Mouse (Mus musculus): Measurements from ENCODE around the gene Os9.

Os9 gene

DNA sequence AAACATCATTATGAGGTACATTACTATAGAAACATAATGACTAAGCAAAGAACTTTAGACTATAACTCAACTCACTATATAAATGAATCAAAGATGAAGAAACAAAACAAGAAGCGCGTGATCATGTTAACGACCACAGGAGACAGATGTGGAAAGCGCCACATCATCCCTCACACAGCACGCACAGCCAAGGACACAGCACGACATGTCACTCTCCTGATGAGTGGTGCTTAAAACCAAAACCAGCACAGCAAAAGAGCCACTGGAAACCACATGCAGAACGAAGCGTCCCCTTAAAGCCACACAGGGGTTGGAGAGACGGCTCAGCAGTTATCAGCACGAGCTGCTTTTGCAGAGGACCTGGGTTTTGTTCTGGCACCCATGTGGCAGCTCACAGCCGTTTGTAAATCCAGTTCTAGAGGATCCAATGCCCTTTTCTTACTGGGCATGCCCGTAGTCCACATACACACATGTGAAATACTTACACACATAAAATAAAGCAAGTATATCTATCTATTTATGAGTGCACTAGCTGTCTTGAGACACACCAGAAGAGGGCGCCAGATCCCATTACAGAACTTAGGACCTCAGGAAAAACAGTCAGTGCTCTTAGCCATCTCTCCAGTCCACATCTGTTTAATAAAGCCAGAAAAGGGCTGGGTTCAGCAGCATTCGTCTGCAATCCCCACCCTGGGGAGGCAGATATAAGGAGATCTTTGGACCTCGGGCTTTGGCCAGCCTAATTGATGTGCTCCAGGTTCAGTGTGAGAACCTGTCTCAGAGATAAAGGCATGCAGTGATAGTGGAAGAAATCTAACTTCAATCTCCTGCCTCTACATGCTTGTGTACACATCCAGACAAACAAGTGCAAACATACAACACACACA lies 9.7 kb downstream of the Os9 start:
- DNase-seq = no peak

DNA sequence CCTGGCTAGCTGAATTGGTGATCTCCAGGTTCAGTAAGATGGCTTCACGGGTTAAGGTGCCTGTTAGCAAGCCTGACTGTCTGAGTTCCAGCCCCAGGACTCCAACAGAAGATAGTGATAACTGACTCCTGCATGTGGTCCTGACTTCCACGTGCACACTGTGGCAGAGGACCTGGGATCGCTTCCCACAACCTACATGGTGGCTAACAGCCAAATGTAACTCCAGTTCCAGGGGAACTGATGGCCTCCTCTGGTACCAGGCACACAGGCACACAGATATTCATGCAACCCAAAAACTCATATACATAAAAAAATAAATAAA lies 12.7 kb downstream of the Os9 start:
- no peak for DNase-seq

DNA sequence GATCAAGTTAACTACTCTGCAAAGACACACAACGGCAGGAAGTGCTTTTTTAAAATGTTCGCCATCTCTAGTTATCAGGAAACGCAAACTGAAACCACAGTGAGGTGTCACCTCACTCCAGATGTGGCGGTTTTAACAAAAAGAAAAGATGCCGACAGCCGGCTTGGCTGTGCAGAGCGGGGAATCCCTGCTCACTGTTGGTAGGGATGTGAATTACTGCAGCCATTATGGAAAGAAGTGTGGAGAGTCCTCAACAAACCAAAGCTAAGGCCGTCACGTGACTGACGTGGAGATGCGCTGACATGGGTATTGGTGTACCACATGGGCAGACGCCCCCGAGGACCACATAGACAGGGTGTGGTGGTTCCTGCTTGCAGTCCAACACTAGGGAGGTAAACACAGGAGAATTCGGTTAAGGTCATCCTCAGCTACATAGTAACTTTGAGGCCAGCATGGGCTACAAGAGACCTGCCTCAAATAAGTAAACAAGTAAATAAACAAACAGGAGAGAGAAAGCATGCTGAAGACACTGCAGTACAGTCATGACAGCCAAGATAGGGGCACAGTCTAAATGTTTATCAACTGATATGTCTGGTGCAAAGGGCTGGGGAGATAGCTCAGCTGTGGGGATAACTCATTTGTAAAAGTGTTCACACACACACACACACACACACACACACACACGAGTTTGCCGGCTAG lies 13.2 kb downstream of the Os9 start:
- DNase-seq = no peak

DNA sequence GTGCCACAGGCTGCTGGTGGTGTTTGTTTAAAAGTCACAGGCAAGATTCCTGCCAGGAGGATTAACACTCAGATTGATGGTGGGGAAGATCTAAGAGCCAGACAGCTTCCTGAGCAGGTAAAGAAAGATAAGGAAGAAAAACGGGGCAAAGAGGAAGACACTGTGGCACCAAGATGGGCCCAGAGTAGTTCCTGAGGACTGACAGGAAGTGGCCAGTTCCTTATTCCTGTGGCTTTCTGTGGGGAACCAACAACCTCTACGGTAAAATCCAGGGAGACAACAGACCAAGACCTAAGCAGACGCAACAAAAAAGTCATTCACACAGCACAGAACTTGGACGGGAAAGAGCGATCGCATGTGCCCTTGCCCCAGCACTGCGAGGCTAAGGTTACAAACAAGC lies 17.3 kb downstream of the Os9 start:
- no peak for DNase-seq

DNA sequence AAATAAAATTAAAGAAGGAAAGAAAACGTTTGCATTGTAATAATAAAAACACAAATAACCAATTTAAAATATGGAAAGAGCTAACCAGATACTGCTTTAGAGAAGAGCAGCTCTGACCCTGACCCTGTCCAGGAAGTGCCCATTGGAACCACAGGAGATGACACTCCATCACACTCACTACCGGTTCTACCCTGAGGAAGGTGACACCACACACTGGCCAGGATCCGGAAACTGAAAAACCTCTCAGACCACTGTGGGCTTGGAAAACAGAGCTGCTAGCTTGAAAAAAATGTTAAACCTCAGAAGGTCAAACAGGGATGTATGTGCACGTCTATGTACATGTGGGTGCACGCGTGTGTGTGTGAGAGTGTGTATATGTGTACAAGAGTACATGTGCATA lies 19.8 kb downstream of the Os9 start:
- no peak for DNase-seq

DNA sequence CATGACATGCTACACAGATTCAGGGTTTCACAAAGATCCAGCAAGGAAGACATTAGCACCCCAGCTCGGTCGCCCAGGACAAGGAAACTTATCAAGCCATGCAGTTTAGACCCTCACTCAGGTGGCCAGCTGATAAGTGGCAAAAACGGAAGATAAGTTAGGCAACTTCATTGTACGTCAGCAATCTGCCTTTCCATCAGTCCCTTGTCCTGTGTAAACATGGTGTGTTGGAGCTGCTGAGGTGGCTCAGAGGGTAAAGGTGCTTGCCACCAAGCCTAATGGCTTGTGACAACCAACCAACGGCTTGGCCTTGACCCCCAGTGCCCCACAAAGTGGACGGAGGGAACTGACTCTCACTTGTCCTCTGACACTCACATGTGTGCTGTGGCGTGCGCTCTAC lies 20.5 kb downstream of the Os9 start:
- no peak for DNase-seq

DNA sequence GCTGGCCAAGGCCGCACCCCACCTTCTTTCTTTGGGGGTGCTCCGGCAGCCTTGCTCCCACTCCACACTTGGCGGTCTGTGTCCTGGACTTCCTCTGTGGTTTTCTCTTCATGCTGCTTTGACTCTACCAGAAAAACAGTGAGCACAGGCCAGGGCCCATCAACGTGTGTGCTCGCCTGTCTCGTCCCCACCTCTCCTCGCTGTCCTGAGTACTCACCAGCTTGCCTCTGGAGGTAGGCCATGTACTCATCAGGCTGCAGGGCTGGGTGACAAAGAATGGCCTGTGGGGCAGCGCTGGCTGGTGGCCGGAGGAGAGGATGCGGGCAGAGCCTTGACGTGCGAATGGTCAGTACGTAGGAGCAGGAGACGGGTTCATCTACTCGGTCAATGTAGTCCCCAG lies 21.1 kb downstream of the Os9 start:
- DNase-seq = no peak

DNA sequence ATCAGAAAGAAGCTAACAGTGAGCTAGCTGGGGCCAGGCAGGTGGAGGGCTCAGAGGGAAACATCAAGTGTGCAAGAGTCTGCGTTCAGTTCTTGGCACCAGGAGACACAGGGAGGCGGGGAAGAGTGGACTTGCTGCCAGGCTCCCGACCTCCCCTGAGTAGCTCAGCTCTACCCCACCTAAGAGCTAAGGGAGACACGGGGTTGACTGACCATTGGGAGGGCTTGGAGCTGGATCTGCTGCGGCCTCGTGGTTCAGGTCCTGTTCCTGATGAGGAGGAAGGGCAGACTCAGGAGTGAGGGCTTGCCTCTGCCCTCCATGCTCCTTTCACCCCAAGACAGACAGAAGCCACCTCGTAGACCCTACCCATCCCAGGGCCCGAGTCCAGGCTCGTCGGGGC lies 21.7 kb downstream of the Os9 start:
- no peak for DNase-seq

DNA sequence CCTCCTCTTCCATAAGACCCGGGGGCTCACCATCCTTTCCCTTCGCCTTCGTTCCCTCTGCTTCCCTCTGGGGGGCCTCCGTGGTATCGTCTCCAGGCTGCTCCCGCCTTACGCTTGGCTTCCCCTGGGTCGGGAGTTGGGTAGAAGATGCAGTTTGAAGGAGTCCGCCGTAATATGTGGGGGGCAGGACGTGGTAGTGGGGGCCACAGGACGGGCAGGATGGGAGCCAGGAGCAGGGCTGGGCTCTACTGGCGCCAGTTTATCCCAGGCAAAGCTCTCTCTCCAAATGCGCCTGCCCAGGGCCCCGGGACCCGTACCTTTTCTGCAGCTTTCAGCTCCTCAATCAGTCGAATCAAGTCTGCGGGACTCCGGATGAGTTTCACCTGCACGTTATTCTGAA lies 22.4 kb downstream of the Os9 start:
- peak; percentile 21 for DNase-seq

DNA sequence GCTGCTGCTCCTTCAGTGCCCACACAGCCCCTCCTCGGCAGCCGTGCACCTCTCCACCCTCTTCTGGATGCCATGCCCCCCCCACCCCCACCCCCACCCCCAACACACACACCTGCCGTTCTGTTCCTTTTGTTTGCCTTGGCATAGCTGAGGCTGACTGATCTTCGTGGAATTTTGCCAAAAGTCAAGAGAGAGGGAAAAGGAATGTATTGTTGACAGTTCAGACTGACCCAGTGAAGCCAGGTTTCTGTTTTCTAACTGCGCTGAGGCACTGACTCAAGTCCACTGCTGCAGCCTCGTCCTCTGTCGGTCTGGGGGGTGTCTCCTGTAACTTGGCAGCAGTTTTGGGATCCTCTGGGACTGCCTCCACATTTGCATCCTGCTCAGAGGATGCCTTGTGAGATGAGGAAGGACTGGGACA lies 26.5 kb downstream of the Os9 start:
- DNase-seq = no peak

DNA sequence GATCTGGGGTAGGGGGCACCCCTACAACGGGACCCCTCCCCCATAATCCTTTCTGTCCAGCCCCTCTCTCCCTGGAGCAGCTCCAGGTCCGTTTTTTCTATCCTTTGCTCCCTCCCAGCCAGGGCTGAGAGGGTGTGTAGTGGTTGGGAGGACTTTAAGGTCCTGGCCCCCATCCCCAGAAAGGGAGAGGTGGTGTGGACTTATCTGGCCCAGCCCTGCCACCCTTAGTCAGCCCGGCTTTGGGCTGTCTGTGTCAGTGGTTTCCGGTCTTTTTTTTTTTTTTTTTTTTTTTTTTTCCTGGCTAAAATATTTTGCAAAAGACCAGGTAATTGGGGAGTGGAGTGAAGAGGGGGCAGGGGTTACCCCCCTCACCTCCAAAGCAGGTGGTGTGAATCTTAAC lies 28.2 kb downstream of the Os9 start:
- DNase-seq = no peak

DNA sequence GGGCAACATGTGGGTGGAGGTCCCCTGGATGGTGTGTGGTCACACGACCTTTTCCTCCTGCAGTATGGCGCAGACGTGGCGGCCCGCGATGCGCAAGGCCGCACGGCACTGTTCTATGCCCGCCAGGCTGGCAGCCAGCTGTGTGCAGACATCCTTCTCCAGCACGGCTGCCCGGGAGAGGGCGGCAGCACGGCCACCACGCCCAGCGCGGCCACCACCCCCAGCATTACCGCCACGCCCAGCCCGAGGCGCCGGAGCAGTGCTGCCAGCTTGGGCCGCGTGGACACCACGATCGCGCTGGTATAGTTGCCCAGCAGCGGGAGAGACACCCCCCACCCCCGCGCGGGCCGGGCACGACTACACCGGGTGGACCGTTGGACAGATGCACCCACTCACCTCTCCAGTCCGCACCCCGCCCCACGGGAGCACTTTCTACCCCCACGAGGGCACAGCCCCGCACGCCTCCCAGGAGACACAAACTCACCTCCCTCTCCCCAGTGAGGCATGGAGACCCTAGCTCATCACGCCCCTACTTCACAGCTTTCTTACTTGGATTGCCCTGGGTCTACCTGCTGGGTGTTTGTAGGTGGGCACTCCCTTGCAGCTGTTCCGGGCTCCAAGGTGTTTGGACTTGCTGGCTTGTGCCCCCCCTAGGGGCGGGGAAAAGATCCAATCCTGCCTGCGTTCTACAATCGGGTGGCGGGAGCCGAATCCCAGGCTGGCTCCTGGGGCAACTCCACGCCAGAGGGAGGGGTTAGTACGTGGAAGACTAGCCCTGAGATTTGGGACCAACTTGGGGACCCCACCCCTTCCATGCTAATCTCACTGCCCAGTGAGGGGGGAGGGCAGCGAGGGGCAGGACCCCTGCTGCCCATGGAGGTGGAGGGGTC lies 29.2 kb downstream of the Os9 start:
- DNase-seq = no peak

DNA sequence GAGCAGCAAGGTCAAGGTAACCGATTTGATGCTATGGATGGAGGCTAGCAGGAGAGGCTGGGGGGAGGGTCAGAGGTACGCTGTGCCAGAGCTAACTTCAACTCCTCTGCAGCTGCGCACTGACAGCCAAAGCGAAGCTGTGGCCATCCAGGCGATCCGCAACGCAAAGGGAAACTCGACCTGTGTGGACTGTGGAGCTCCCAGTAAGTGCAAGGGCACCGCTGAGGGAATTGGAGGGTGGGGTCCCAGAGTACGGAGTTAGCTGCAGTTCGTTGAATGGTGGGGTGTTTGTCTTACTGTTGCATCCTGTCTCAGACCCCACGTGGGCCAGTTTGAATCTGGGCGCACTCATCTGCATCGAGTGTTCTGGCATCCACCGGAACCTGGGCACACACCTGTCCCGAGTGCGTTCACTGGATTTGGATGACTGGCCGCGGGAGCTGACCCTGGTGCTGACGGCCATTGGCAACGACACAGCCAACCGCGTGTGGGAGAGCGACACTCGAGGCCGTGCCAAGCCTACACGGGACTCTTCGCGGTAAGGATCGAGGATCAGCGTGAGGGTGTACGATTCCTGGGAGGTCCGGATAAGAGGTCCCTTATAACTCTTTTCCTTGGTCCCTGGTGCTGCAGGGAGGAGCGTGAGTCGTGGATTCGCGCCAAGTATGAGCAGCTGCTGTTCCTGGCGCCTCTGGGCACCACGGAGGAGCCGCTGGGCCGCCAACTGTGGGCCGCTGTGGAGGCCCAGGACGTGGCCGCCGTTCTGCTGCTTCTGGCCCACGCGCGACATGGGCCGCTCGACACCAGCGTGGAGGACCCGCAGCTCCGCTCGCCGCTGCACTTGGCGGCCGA lies 30.1 kb downstream of the Os9 start:
- DNase-seq = peak; percentile 57

DNA sequence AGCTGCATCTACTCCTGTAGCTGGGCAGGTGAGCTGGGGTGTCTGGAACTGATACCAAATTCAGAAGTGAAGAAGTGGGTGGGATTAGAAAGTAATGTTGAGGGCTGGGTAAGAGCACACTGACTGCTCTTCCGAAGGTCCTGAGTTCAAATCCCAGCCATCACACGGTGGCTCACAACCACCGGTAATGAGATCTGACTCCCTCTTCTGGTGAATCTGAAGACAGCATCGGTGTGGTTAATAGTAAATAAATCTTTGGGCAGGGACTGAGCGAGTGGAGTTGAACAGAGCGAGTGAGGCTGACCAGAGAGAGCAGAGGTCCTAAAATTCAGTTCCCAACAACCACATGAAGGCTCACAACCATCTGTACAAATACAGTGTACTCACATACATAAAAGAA lies 35.3 kb downstream of the Os9 start:
- no peak for DNase-seq

DNA sequence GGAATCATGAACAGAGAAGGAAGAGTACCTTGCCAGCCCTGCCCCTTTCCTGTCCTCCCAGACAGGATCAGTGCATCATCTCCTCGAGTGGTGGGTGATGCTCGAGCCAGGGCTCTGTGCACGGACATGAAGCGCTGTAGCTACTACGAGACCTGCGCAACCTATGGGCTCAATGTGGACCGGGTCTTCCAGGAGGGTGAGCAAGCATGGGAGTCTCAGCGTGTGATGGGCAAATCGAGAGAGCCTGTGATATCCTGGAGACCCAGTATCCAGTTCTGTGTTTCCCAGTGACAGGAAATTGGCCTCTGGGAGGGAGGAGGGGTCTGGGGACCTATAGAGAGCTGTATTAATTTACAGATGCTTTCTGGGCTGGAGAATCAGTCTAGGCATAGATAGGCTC lies 35.9 kb downstream of the Os9 start:
- no peak for DNase-seq

DNA sequence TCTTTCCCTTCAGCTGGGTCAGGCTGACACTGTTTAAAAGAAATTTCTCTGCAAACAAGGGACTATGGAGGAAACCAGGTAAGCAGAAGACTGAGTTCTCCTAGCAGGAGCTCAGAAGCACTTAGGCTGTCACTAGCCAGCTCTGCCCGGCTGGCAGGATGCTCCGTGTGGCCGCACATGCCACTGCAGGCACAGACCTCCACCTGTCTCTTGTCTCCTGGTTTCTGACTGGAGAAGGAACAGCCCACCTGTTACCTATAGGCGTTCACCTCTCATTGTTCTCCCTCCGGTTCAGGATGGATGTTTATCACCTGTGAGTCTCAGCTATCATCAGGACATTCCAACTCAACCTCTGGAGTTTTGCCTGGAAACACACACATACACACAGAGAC lies 37.0 kb downstream of the Os9 start:
- no peak for DNase-seq

DNA sequence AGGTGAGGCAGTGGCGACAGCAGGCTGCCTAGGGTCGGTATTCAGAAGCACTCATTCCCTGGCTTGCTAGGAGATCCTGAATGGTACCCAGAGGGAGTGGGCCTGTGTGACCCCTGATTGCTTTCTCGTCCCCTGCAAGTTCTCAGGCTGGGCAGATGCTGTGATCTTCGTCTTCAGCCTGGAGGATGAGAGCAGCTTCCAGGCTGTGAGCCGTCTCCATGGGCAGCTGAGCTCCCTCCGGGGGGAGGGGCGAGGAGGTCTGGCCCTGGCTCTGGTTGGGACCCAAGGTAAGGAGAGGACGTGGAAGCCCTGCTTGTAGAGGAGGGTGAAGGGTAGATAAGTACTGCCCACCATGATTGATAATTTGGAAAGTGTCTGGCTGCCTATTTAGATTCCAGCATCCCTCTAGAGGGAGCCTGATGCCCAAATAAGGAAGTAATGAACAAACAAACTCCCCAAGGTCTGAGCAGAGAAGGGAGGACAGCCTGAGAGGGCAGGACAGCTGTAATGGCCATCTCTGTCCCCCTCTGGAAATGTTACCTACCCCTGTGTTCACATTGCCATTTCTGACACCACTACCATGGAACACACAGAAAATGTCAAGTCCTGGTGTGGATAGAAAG lies 37.5 kb downstream of the Os9 start:
- no peak for DNase-seq

DNA sequence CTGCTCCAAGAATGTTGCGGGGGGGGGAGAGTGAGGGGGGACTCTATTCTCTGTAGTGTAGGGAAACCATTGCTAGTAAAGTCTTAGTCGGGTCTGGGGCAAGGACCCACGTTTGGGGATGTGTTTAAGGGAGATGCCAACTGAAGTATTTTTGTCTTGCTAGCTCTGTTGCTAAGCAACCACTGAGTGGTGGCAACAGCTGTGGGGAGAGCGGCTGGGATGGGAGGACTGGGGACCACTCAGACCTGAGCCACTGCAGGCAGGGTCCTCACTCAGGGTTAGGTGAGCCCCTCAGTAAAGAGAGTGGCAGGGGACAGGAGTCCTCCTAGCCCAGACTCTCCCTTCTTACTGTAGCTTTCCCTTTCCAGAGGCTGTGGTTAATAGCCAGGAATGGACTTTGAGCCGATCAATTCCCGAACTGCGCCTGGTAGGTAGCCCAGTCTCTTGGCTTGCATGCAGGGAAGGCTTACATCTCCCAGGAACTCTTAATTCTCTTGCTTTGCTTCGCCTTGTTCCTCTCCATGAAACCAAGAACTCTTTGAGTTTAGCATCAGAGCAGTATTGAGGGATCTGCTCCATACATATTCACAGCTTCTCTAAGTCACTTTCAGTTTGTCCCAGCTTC lies 38.8 kb downstream of the Os9 start:
- no peak for DNase-seq

DNA sequence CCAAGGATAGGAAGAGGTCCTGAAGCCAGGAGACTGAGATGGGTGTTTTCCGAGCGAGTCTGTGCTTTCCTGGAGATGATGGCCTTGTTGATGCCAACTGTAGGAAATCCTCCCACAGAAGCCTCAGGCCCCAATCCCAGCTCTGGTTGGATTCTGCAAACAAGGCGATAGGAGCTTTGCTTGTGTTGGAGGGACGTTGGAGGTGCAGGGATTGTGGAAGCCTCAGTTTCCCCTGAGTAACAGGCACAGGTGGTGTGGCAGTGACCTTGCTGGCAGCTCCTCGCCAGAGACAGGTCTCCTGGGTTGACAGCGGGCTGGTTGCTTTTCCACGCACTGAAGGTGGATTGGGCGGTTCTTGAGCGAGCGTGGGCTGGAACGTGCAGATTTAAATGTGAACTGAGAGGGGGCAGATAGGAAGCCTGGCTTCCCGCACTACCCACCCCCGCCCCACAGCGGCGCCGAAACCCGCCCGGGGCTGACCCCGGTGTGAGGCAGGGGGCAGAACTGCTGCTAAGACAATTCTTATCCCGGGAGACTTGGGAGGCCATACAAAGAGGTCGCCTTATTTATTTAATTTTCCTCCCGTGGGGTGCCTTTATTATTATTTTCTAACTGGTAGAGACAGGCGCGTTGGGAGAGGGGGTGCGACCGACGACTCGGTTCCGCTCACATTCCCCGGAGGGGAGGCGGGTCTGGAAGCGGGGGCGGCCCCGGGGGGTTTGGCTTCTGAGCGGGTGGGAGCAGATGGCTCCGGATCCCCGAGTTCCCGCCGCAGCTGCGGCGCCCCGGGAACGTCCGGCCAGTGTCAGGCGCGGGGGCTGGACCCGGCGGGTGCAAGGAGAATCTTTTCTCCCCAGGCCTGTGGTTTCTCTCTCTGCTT lies 39.8 kb downstream of the Os9 start:
- DNase-seq = no peak

DNA sequence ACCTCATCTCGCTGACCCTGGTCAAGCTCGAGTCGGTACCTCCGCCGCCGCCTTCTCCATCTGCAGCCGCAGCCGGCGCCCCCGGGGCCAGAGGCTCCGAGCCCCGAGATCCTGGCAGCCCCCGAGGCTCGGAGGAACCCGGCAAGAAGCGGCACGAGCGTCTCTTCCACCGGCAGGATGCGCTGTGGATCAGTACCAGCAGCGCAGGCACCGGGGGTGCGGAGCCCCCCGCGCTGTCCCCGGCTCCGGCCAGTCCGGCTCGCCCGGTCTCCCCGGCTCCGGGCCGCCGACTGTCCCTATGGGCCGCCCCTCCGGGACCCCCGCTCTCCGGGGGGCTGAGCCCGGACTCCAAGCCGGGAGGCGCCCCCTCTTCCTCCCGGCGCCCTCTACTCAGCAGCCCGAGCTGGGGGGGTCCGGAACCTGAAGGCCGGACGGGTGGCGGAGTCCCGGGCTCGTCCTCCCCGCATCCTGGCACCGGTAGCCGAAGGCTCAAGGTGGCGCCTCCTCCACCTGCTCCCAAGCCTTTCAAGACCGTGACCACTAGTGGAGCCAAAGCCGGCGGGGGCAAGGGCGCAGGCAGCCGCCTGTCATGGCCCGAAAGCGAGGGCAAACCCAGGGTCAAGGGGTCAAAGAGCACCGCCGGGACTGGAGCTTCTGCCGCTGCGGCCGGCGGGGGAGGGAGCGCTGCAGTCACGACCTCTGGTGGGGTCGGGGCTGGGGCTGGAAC lies 41.1 kb downstream of the Os9 start:
- peak; percentile 69 for DNase-seq

Measured in right cerebral cortex, postnatal 4 days (tissue).